Mouse (Mus musculus): ENCODE measurements around the gene Tdrd5.

GRCm38 (mm10) chr1:156214651-156215050 is 88.8 kb downstream of the Tdrd5 start:
- TF ChIP-seq CTCF (IDR thresholded peaks at IDR 0.05) (no peak), EP300 (IDR thresholded peaks at IDR 0.05) (no peak)

Data from lung, postnatal 0 days (tissue).